Mouse (Mus musculus) stomach, embryonic 16.5 days (tissue): ENCODE measurements at regions not wholly inside any gene's neighbourhood (a gene's known extent, or its start where the extent isn't known, plus 50 kb on each side); places are given as distances from the start of the nearest gene placed in this dataset.
"Not testable (repeated sequence)": the region's sequence is repeated elsewhere in the genome, so short reads cannot be mapped to it uniquely, and the experiment has no call there.

Source experiments
- ATAC-seq: fragments of 200-750 bp; cut with Nextera tagmentation; 2 replicates; pipeline ENCODE4 v1.8.0; 2017; ENCODE audit warnings: moderate number of reproducible peaks, moderate TSS enrichment; ENCODE audit not compliant: insufficient read depth, low FRiP score
- H3K27ac ChIP-seq: fragments of 300-500 bp; sonication (generic); 2 replicates; pipeline ENCODE4 v1.5.1; 2014; ENCODE audit warnings: low read length
- H3K27me3 ChIP-seq: fragments of 300-500 bp; sonication (generic); 2 replicates; pipeline ENCODE4 v1.6.1; 2014; ENCODE audit warnings: low read length, control low read depth, mixed read lengths; ENCODE audit not compliant: control insufficient read depth, insufficient read depth
- H3K36me3 ChIP-seq: fragments of 300-500 bp; sonication (generic); 2 replicates; pipeline ENCODE4 v1.6.1; 2014; ENCODE audit warnings: low read length; ENCODE audit not compliant: control insufficient read depth, insufficient read depth
- H3K4me1 ChIP-seq: fragments of 300-500 bp; sonication (generic); 2 replicates; pipeline ENCODE4 v1.6.1; 2014; ENCODE audit warnings: low read length, control low read depth, mixed read lengths; ENCODE audit not compliant: control insufficient read depth, insufficient read depth
- H3K4me2 ChIP-seq: fragments of 300-500 bp; sonication (generic); 2 replicates; pipeline ENCODE4 v1.6.1; 2014; ENCODE audit warnings: low read depth, low read length, mixed read lengths
- H3K4me3 ChIP-seq: fragments of 300-500 bp; sonication (generic); replicated peaks from 2 replicates; pipeline ENCODE4 v1.5.1; 2014; ENCODE audit warnings: mild to moderate bottlenecking, low read length
- H3K9ac ChIP-seq: fragments of 300-500 bp; sonication (generic); 2 replicates; pipeline ENCODE4 v1.6.1; 2014; ENCODE audit warnings: low read length
- H3K9me3 ChIP-seq: fragments of 300-500 bp; sonication (generic); replicated peaks from 2 replicates; pipeline ENCODE4 v1.6.1; 2016; ENCODE audit warnings: low read length, control low read depth; ENCODE audit not compliant: control insufficient read depth
- WGBS: fragments of 180-500 bp; shearing (Covaris S2); extraction: QIAGEN DNeasy Blood & Tissue Kit; methylation state at CpG from one replicate; pipeline ENCODE4 v1.1.7; 2014; 5-methylcytosine and 5-hydroxymethylcytosine counted together

GRCm38 (mm10) chr5:26689775-26690174 lies 127.2 kb upstream of the Dpp6 start:
- Histone ChIP-seq H3K27ac (no peak overlapping the region), H3K4me2 (no peak overlapping the region), H3K9me3 (no peaks in the 10 kb centered on the region), H3K36me3 (no peaks in the 10 kb centered on the region), H3K9ac (no peak overlapping the region), H3K27me3 (no peaks in the 10 kb centered on the region), H3K4me1 (no peaks in the 10 kb centered on the region), H3K4me3 (no peak overlapping the region)
- WGBS: 58% methylated on average over 3 of the region's 3 CpGs
- ATAC-seq: no peak

GRCm38 (mm10) chr5:26691121-26691520 lies 125.9 kb upstream of the Dpp6 start:
- H3K4me3 ChIP-seq: no peak overlapping the region
- H3K27ac ChIP-seq: no peak overlapping the region

GRCm38 (mm10) chr5:26692013-26692412 lies 125.0 kb upstream of the Dpp6 start:
- Histone ChIP-seq H3K4me2 (no peak overlapping the region), H3K27ac (no peak overlapping the region), H3K4me3 (no peak overlapping the region), H3K9me3 (no peaks in the 10 kb centered on the region), H3K4me1 (no peaks in the 10 kb centered on the region), H3K36me3 (no peaks in the 10 kb centered on the region), H3K27me3 (no peaks in the 10 kb centered on the region), H3K9ac (no peak overlapping the region)
- no peak for ATAC-seq
- WGBS: 42% methylated on average over 5 of the region's 5 CpGs

More at GRCm38 (mm10) chr5:26691121-26691520, 125.9 kb upstream of the Dpp6 start:
- WGBS: 100% methylated on average over 1 of the region's 1 CpGs
- ATAC-seq: no peak
- H3K27me3 ChIP-seq: no peaks in the 10 kb centered on the region
- H3K4me2 ChIP-seq: no peak overlapping the region
- no peaks in the 10 kb centered on the region for H3K36me3 ChIP-seq
- no peaks in the 10 kb centered on the region for H3K9me3 ChIP-seq
- H3K4me1 ChIP-seq: no peaks in the 10 kb centered on the region
- no peak overlapping the region for H3K9ac ChIP-seq

- H3K9ac ChIP-seq, H3K4me1 ChIP-seq, H3K36me3 ChIP-seq, H3K4me3 ChIP-seq, H3K27me3 ChIP-seq, H3K27ac ChIP-seq, H3K4me2 ChIP-seq, H3K9me3 ChIP-seq, ATAC-seq: not testable (repeated sequence)
- WGBS: 73% methylated on average over 6 of the region's 6 CpGs
These were observed 113.4 kb upstream of the Dpp6 start for GRCm38 (mm10) chr5:26703621-26704020.

GRCm38 (mm10) chr5:26707661-26708060 lies 109.3 kb upstream of the Dpp6 start:
- WGBS: 79% methylated on average over 2 of the region's 2 CpGs
- no peak for ATAC-seq
- Histone ChIP-seq H3K27me3 (no peaks in the 10 kb centered on the region), H3K27ac (no peak overlapping the region), H3K4me1 (no peaks in the 10 kb centered on the region), H3K36me3 (no peaks in the 10 kb centered on the region), H3K4me3 (no peak overlapping the region), H3K4me2 (no peak overlapping the region), H3K9me3 (no peaks in the 10 kb centered on the region), H3K9ac (no peak overlapping the region)

- Histone ChIP-seq H3K36me3 (no peaks in the 10 kb centered on the region), H3K4me1 (no peaks in the 10 kb centered on the region), H3K4me2 (no peak overlapping the region), H3K27ac (no peak overlapping the region), H3K27me3 (no peaks in the 10 kb centered on the region), H3K9me3 (no peaks in the 10 kb centered on the region), H3K9ac (no peak overlapping the region), H3K4me3 (no peak overlapping the region)
- no peak for ATAC-seq
- WGBS: 82% methylated on average over 2 of the region's 2 CpGs
These were observed 92.5 kb upstream of the Dpp6 start for GRCm38 (mm10) chr5:26724491-26724890.

- no peak for ATAC-seq
- 82% methylated on average over 3 of the region's 3 CpGs for WGBS
- H3K27ac ChIP-seq: no peak overlapping the region
- H3K36me3 ChIP-seq: no peaks in the 10 kb centered on the region
- no peak overlapping the region for H3K4me2 ChIP-seq
- H3K9ac ChIP-seq: no peak overlapping the region
- H3K4me3 ChIP-seq: no peak overlapping the region
- no peaks in the 10 kb centered on the region for H3K27me3 ChIP-seq
- no peaks in the 10 kb centered on the region for H3K9me3 ChIP-seq
- no peaks in the 10 kb centered on the region for H3K4me1 ChIP-seq
These were observed 91.0 kb upstream of the Dpp6 start for GRCm38 (mm10) chr5:26725953-26726352.

GRCm38 (mm10) chr5:26751196-26751595 lies 65.8 kb upstream of the Dpp6 start:
- H3K4me1 ChIP-seq, ATAC-seq, H3K27ac ChIP-seq, H3K36me3 ChIP-seq, H3K9ac ChIP-seq, H3K4me3 ChIP-seq, H3K9me3 ChIP-seq, H3K27me3 ChIP-seq, H3K4me2 ChIP-seq: not testable (repeated sequence)
- WGBS: 88% methylated on average over 6 of the region's 6 CpGs

GRCm38 (mm10) chr5:26751601-26752305 lies 65.2 kb upstream of the Dpp6 start:
- not testable (repeated sequence) for H3K36me3 ChIP-seq, H3K4me1 ChIP-seq, ATAC-seq, H3K4me3 ChIP-seq, H3K27ac ChIP-seq, H3K9ac ChIP-seq, H3K4me2 ChIP-seq, H3K9me3 ChIP-seq, H3K27me3 ChIP-seq
- WGBS: 78% methylated on average over 6 of the region's 6 CpGs
